Mouse (Mus musculus) heart, embryonic 13.5 days (tissue): ENCODE results near the gene Sdf2. TPM values are rescaled to one million over a fixed set of nuclear protein-coding genes. Genes with fewer than 3 reads are reported as not detected.

Experiments used
- ATAC-seq: fragments of 200-750 bp; cut with Nextera tagmentation; 2 replicates; pipeline ENCODE4 v1.8.0; 2017; ENCODE audit warnings: moderate TSS enrichment; ENCODE audit not compliant: insufficient number of reproducible peaks, low FRiP score, low TSS enrichment; ENCODE audit errors: extremely low read depth
- H3K27ac ChIP-seq: fragments of 300-500 bp; sonication (generic); replicated peaks from 2 replicates; pipeline ENCODE4 v1.5.1; 2015; ENCODE audit warnings: moderate library complexity, mild to moderate bottlenecking, inconsistent platforms
- H3K27me3 ChIP-seq: fragments of 300-500 bp; sonication (generic); replicated peaks from 2 replicates; pipeline ENCODE4 v1.6.1; 2015; ENCODE audit warnings: mild to moderate bottlenecking, inconsistent platforms
- H3K36me3 ChIP-seq: fragments of 300-500 bp; sonication (generic); 2 replicates; pipeline ENCODE4 v1.6.1; 2015; ENCODE audit warnings: mild to moderate bottlenecking, inconsistent platforms
- H3K4me1 ChIP-seq: fragments of 300-500 bp; sonication (generic); 2 replicates; pipeline ENCODE4 v1.6.1; 2015; ENCODE audit warnings: inconsistent platforms
- H3K4me2 ChIP-seq: fragments of 300-500 bp; sonication (generic); 2 replicates; pipeline ENCODE4 v1.6.1; 2015; ENCODE audit warnings: inconsistent platforms, mild to moderate bottlenecking, moderate library complexity
- H3K4me3 ChIP-seq: fragments of 300-500 bp; sonication (generic); 2 replicates; pipeline ENCODE4 v1.5.1; 2015; ENCODE audit warnings: moderate library complexity, mild to moderate bottlenecking, inconsistent platforms
- H3K9ac ChIP-seq: fragments of 300-500 bp; sonication (generic); 2 replicates; pipeline ENCODE4 v1.6.1; 2015; ENCODE audit warnings: inconsistent platforms, mild to moderate bottlenecking, moderate library complexity
- H3K9me3 ChIP-seq: fragments of 300-500 bp; sonication (generic); 2 replicates; pipeline ENCODE4 v1.6.1; 2016; ENCODE audit warnings: inconsistent platforms
- WGBS: fragments of 180-500 bp; shearing (Covaris S2); methylation state at CpG from one replicate; pipeline ENCODE4 v1.1.7; 2015; ENCODE audit warnings: mixed read lengths; 5-methylcytosine and 5-hydroxymethylcytosine counted together
- polyA plus RNA-seq: library from polyadenylated mRNA; unstranded; fragments of >200 nt; fragmentation: Nextera tagmentation; extraction: Ambion mirVana; gene quantifications from 2 replicates; pipeline ENCODE4 v1.2.1, GENCODE M21; 2015

Sdf2 gene
- polyA plus RNA-seq, result 54.1 and 60.7 TPM in 2 replicates

- Histone ChIP-seq H3K9me3 (no peaks in the 10 kb centered on the region), H3K4me2 (peak within 1 kb of the TSS; percentile 91), H3K9ac (peak within 1 kb of the TSS; percentile 99), H3K4me3 (peak within 1 kb of the TSS; percentile 99), H3K27ac (peak within 1 kb of the TSS; percentile 95), H3K36me3 (peaks cover 12% of the 10 kb centered on the region), H3K4me1 (peaks cover 41% of the 10 kb centered on the region), H3K27me3 (no peaks in the 10 kb centered on the region)
- ATAC-seq, result peak; percentile 84
- under 1% methylated on average over 50 of the region's 50 CpGs for WGBS
Measured at GRCm38 (mm10) chr11:78245627-78246317, at the start of gene Sdf2, which contains the start of gene Supt6. TSS of gene Sdf2 (plus strand) at chr11:78245746. TSS of gene Supt6 (minus strand) at chr11:78245987.

GRCm38 (mm10) chr11:78202372-78202771, 43.2 kb upstream of the Sdf2 start:
- H3K36me3 ChIP-seq, result peaks cover 49% of the 10 kb centered on the region
- H3K4me2 ChIP-seq, result no peak overlapping the region
- no peaks in the 10 kb centered on the region for H3K27me3 ChIP-seq
- no peaks in the 10 kb centered on the region for H3K4me1 ChIP-seq
- no peak overlapping the region for H3K9ac ChIP-seq
- H3K27ac ChIP-seq, result no peak overlapping the region
- WGBS, result 86% methylated on average over 3 of the region's 3 CpGs
- H3K4me3 ChIP-seq, result no peak overlapping the region
- ATAC-seq, result no peak
- no peaks in the 10 kb centered on the region for H3K9me3 ChIP-seq

GRCm38 (mm10) chr11:78204287-78204686, 41.3 kb upstream of the Sdf2 start:
- H3K4me3 ChIP-seq, result no peak overlapping the region
- no peaks in the 10 kb centered on the region for H3K9me3 ChIP-seq
- 84% methylated on average over 6 of the region's 6 CpGs for WGBS
- no peaks in the 10 kb centered on the region for H3K4me1 ChIP-seq
- H3K4me2 ChIP-seq, result no peak overlapping the region
- no peak overlapping the region for H3K9ac ChIP-seq
- H3K36me3 ChIP-seq, result peaks cover 68% of the 10 kb centered on the region
- no peaks in the 10 kb centered on the region for H3K27me3 ChIP-seq
- no peak for ATAC-seq
- no peak overlapping the region for H3K27ac ChIP-seq

- Histone ChIP-seq H3K9me3 (no peaks in the 10 kb centered on the region), H3K4me1 (no peaks in the 10 kb centered on the region), H3K9ac (no peak overlapping the region), H3K27me3 (no peaks in the 10 kb centered on the region), H3K27ac (no peak overlapping the region), H3K36me3 (peaks cover 81% of the 10 kb centered on the region), H3K4me2 (no peak overlapping the region), H3K4me3 (no peak overlapping the region)
- WGBS, result 80% methylated on average over 13 of the region's 13 CpGs
- no peak for ATAC-seq
Measured at GRCm38 (mm10) chr11:78205361-78206206, 40.0 kb upstream of the Sdf2 start.

- Histone ChIP-seq H3K4me2 (no peak overlapping the region), H3K9ac (no peak overlapping the region), H3K4me3 (no peak overlapping the region), H3K27me3 (no peaks in the 10 kb centered on the region), H3K27ac (no peak overlapping the region), H3K36me3 (peaks cover 95% of the 10 kb centered on the region), H3K4me1 (no peaks in the 10 kb centered on the region), H3K9me3 (no peaks in the 10 kb centered on the region)
- 89% methylated on average over 7 of the region's 7 CpGs for WGBS
- ATAC-seq, result no peak
Measured at GRCm38 (mm10) chr11:78207190-78207589, 38.4 kb upstream of the Sdf2 start.

- Histone ChIP-seq H3K4me1 (no peaks in the 10 kb centered on the region), H3K9ac (no peak overlapping the region), H3K27me3 (no peaks in the 10 kb centered on the region), H3K4me3 (no peak overlapping the region), H3K4me2 (no peak overlapping the region), H3K27ac (no peak overlapping the region), H3K36me3 (peaks cover 100% of the 10 kb centered on the region), H3K9me3 (no peaks in the 10 kb centered on the region)
- WGBS, result 89% methylated on average over 6 of the region's 6 CpGs
- no peak for ATAC-seq
Measured at GRCm38 (mm10) chr11:78209886-78210285, 35.7 kb upstream of the Sdf2 start.

- WGBS, result 80% methylated on average over 7 of the region's 7 CpGs
- ATAC-seq, result no peak
- Histone ChIP-seq H3K36me3 (peaks cover 100% of the 10 kb centered on the region), H3K27ac (no peak overlapping the region), H3K4me2 (no peak overlapping the region), H3K4me3 (no peak overlapping the region), H3K27me3 (no peaks in the 10 kb centered on the region), H3K9me3 (no peaks in the 10 kb centered on the region), H3K4me1 (no peaks in the 10 kb centered on the region), H3K9ac (no peak overlapping the region)
Measured at GRCm38 (mm10) chr11:78210615-78211014, 34.9 kb upstream of the Sdf2 start.

GRCm38 (mm10) chr11:78211513-78211912, 34.0 kb upstream of the Sdf2 start:
- no peak overlapping the region for H3K4me2 ChIP-seq
- H3K27me3 ChIP-seq, result no peaks in the 10 kb centered on the region
- WGBS, result 94% methylated on average over 5 of the region's 5 CpGs
- H3K9ac ChIP-seq, result no peak overlapping the region
- no peak for ATAC-seq
- H3K4me3 ChIP-seq, result no peak overlapping the region
- peaks cover 100% of the 10 kb centered on the region for H3K36me3 ChIP-seq
- no peaks in the 10 kb centered on the region for H3K9me3 ChIP-seq
- no peak overlapping the region for H3K27ac ChIP-seq
- no peaks in the 10 kb centered on the region for H3K4me1 ChIP-seq

GRCm38 (mm10) chr11:78213086-78213817, 32.3 kb upstream of the Sdf2 start:
- Histone ChIP-seq H3K27ac (no peak overlapping the region), H3K9ac (no peak overlapping the region), H3K27me3 (no peaks in the 10 kb centered on the region), H3K4me1 (no peaks in the 10 kb centered on the region), H3K9me3 (no peaks in the 10 kb centered on the region), H3K36me3 (peaks cover 99% of the 10 kb centered on the region), H3K4me3 (no peak overlapping the region), H3K4me2 (no peak overlapping the region)
- WGBS, result 91% methylated on average over 14 of the region's 14 CpGs
- no peak for ATAC-seq

- WGBS, result 87% methylated on average over 11 of the region's 11 CpGs
- Histone ChIP-seq H3K9ac (no peak overlapping the region), H3K9me3 (no peaks in the 10 kb centered on the region), H3K27me3 (no peaks in the 10 kb centered on the region), H3K4me2 (no peak overlapping the region), H3K4me3 (no peak overlapping the region), H3K4me1 (no peaks in the 10 kb centered on the region), H3K27ac (no peak overlapping the region), H3K36me3 (peaks cover 99% of the 10 kb centered on the region)
- no peak for ATAC-seq
Measured at GRCm38 (mm10) chr11:78215709-78216317, 29.7 kb upstream of the Sdf2 start.

- no peak overlapping the region for H3K4me3 ChIP-seq
Measured at GRCm38 (mm10) chr11:78223586-78223985, 22.0 kb upstream of the Sdf2 start.

More at GRCm38 (mm10) chr11:78223586-78223985, 22.0 kb upstream of the Sdf2 start:
- Histone ChIP-seq H3K36me3 (peaks cover 99% of the 10 kb centered on the region), H3K9ac (no peak overlapping the region), H3K4me2 (no peak overlapping the region), H3K4me1 (no peaks in the 10 kb centered on the region), H3K9me3 (no peaks in the 10 kb centered on the region), H3K27me3 (no peaks in the 10 kb centered on the region), H3K27ac (no peak overlapping the region)
- no peak for ATAC-seq
- WGBS, result 86% methylated on average over 4 of the region's 4 CpGs
